Comparison of ENCODE assay signal across 8 mouse cellular contexts in the genomic region with DNA sequence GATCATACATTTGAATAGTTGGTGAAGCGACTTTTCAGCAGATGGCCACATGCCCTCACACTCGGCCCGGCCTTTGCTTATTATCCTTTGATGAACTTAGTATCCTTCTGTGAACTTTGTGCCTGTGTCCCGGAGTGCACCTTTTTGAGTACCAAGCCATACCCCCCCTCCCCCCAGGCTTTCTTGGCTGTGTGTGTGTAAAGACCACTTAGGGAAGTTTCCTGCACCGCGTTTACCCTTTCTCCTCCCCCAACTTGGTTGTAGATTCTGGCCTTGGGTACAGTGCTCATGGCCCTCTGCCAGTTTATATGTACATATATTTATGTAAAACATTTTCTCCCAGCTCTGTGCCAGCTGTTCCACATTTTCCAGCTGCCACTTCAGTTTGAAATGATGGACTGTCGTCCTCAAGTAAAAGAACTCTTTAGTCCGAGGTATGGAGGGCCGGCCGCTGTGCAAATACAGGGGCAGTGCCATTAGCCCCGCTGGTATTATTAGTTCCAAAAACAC. TPM values are rescaled to one million over a fixed set of nuclear protein-coding genes. Genes with fewer than 3 reads are reported as not detected.
DNase-seq lines count a peak whose midpoint lies in the region; ATAC-seq and TF ChIP-seq lines count a peak whose summit lies in the region.

No protein-coding gene starts in this region.

- peak; percentile 5 to 8 for DNase-seq in adrenal gland, postnatal 36 days
- no peak for DNase-seq in adrenal gland, adult 18-20 months (ENCODE audit: low spot score in 2 of 2)
- DNase-seq in lung, postnatal 0 days (ENCODE audit: low spot score), result peak; percentile 60
- DNase-seq in yolk sac, embryonic 10.5 days (ENCODE audit: low spot score), result peak; percentile 15
- DNase-seq in thymus, postnatal 4 days, result no peak
- DNase-seq in testis, postnatal 10 days (ENCODE audit: low spot score), result no peak

- no peaks in the 10 kb centered on the region for H3K9me3 ChIP-seq in hindbrain, embryonic 12.5 days (replicated peaks)
- no peaks in the 10 kb centered on the region for H3K9me3 ChIP-seq in lung, postnatal 0 days (ENCODE audit: low read length)

- TF ChIP-seq EP300 in lung, postnatal 0 days (IDR thresholded peaks at IDR 0.05), result no peak

- H3K4me2 ChIP-seq in hindbrain, embryonic 12.5 days (replicated peaks), result peak overlapping the region; percentile 90
- peak overlapping the region; percentile 98 for H3K4me2 ChIP-seq in lung, postnatal 0 days (replicated peaks; ENCODE audit: low read depth, low read length)

- peaks cover 15% of the 10 kb centered on the region for H3K27me3 ChIP-seq in hindbrain, embryonic 12.5 days
- H3K27me3 ChIP-seq in lung, postnatal 0 days (replicated peaks; ENCODE audit: insufficient read depth, low read length), result no peaks in the 10 kb centered on the region

- no peak for TF ChIP-seq CTCF in lung, postnatal 0 days (IDR thresholded peaks at IDR 0.05)

- ATAC-seq in hindbrain, embryonic 12.5 days (ENCODE audit: low FRiP score), result no peak
- ATAC-seq in lung, postnatal 0 days, result no peak

- H3K36me3 ChIP-seq in hindbrain, embryonic 12.5 days, result no peaks in the 10 kb centered on the region
- H3K36me3 ChIP-seq in lung, postnatal 0 days (ENCODE audit: insufficient read depth, low read length), result no peaks in the 10 kb centered on the region

- H3K4me3 ChIP-seq in brown adipose tissue, adult 24 weeks (ENCODE audit: insufficient read depth, low read depth, low read length), result peak overlapping the region; percentile 70
- peak overlapping the region; percentile 58 for H3K4me3 ChIP-seq in hindbrain, embryonic 12.5 days
- H3K4me3 ChIP-seq in lung, postnatal 0 days (ENCODE audit: low read depth, low read length), result peak overlapping the region; percentile 82

- H3K9ac ChIP-seq in hindbrain, embryonic 12.5 days, result peak overlapping the region; percentile 75
- peak overlapping the region; percentile 52; the same call in 1 of the 2 replicates for H3K9ac ChIP-seq in lung, postnatal 0 days (replicated peaks; ENCODE audit: low read depth)

- no peak overlapping the region for H3K27ac ChIP-seq in brown adipose tissue, adult 24 weeks (replicated peaks; ENCODE audit: low read depth, low read length)
- peak overlapping the region; percentile 96 for H3K27ac ChIP-seq in hindbrain, embryonic 12.5 days
- 0 out of 2 replicates have a peak overlapping the region, but pooled peaks have one; percentile 81 for H3K27ac ChIP-seq in lung, postnatal 0 days (ENCODE audit: low read length)

- WGBS in hindbrain, embryonic 12.5 days, result 1% methylated on average over 11 of the region's 11 CpGs
- 1% methylated on average over 11 of the region's 11 CpGs for WGBS in lung, postnatal 0 days

- H3K4me1 ChIP-seq in brown adipose tissue, adult 24 weeks (ENCODE audit: control insufficient read depth, insufficient read depth, insufficient read length, low read length), result no peaks in the 10 kb centered on the region
- peaks cover 45% of the 10 kb centered on the region for H3K4me1 ChIP-seq in hindbrain, embryonic 12.5 days
- H3K4me1 ChIP-seq in lung, postnatal 0 days (ENCODE audit: insufficient read depth, low read depth, low read length), result no peaks in the 10 kb centered on the region; the same call in 1 of the 2 replicates

RNA-seq across cellular contexts. Expression of a gene that starts 1.8 kb away (rescaled TPM):
- 1 to 10 TPM; 8.3 to 8.6 TPM for total RNA-seq in adrenal gland, postnatal 36 days (2021)
- total RNA-seq in adrenal gland, adult 18-20 months (2021), result 1 to 10 TPM; 3.3 to 4.7 TPM
- polyA plus RNA-seq in brown adipose tissue, adult 24 weeks (2012; ENCODE audit: insufficient read depth, insufficient read length, missing spikeins), result 0.63 and 0.75 TPM in 2 replicates
- polyA plus RNA-seq in hindbrain, embryonic 12.5 days (2016; fragmentation: Nextera tagmentation; extraction: Ambion mirVana), result 25.8 and 26.9 TPM in 2 replicates
- 3.5 and 3.8 TPM in 2 replicates for polyA plus RNA-seq in lung, postnatal 0 days (2015; fragmentation: Nextera tagmentation; extraction: Ambion mirVana)

Comparison
In these comparisons a context has a peak if more than half of its experiments do, and no peak if none do; other contexts are left out.
1. DNase-seq: peak in adrenal gland, postnatal 36 days (2 of 2), lung, postnatal 0 days (single experiment) and yolk sac, embryonic 10.5 days (single experiment); none in adrenal gland, adult 18-20 months (0 of 2), thymus, postnatal 4 days (single experiment) and testis, postnatal 10 days (single experiment).
2. Peak in every context shown above with its lines, with median percentiles within 50 percentile points of each other: H3K4me3 ChIP-seq.